Mouse (Mus musculus): ENCODE data around the gene Trabd2b. TPM values are rescaled to one million over a fixed set of nuclear protein-coding genes. Genes with fewer than 3 reads are reported as not detected.

The Trabd2b gene
- total RNA-seq, 1 experiment = 0.31 TPM

- no peak for TF ChIP-seq CHD2 (IDR thresholded peaks at IDR 0.05; ENCODE audit: low read depth, low read length)
- no peak for TF ChIP-seq ZNF384 (IDR thresholded peaks at IDR 0.05; ENCODE audit: low read depth, low read length)
- no peak for TF ChIP-seq ZC3H11A (IDR thresholded peaks at IDR 0.05; ENCODE audit: borderline replicate concordance, low read depth, low read length)
- TF ChIP-seq MAFK (IDR thresholded peaks at IDR 0.05; ENCODE audit: insufficient read depth, low read depth, low read length) = no peak
- no peak for TF ChIP-seq HCFC1 (IDR thresholded peaks at IDR 0.05; ENCODE audit: borderline replicate concordance, insufficient read depth, low read length)
- no peak overlapping the region for H3K4me3 ChIP-seq (ENCODE audit: insufficient read depth in 1 of 2, low read depth in 1 of 2, low read length in 2 of 2, poor library complexity in 1 of 2, severe bottlenecking in 1 of 2)
- H3K4me1 ChIP-seq (ENCODE audit: control insufficient read depth in 2 of 2, insufficient read depth in 2 of 2, low read length in 2 of 2, poor library complexity in 1 of 2) = no peaks in the 10 kb centered on the region
- no peak overlapping the region for H3K9ac ChIP-seq (ENCODE audit: insufficient read depth, low read depth, low read length, poor library complexity, severe bottlenecking)
- in situ Hi-C loops (cut with MboI; ENCODE audit: low sequenced_read_pairs in 2 of 2, unreplicated experiment in 2 of 2) = loop anchor here in 1 of 2 experiments (25.0 kb wide), 1 partner anchor 512 kb away; the partner anchor contains the start of gene Foxd2
- no peak overlapping the region for H3K27ac ChIP-seq (ENCODE audit: insufficient read depth, low read depth, low read length, poor library complexity, severe bottlenecking)
- DNase-seq (ENCODE audit: low read depth, low spot score) = no peak
- H3K36me3 ChIP-seq (ENCODE audit: control insufficient read depth, insufficient read depth, low read length, poor library complexity, severe bottlenecking) = no peaks in the 10 kb centered on the region
- no peaks in the 10 kb centered on the region for H3K9me3 ChIP-seq (ENCODE audit: control insufficient read depth, insufficient read depth, low read depth, low read length)
Observed at GRCm38 (mm10) chr4:114399821-114400220, 6.7 kb upstream of the Trabd2b start.

GRCm38 (mm10) chr4:114401993-114402731 is 4.4 kb upstream of the Trabd2b start:
- TF ChIP-seq ZC3H11A (IDR thresholded peaks at IDR 0.05; ENCODE audit: borderline replicate concordance, low read depth, low read length) = no peak
- TF ChIP-seq HCFC1 (IDR thresholded peaks at IDR 0.05; ENCODE audit: borderline replicate concordance, insufficient read depth, low read length) = no peak
- TF ChIP-seq MAFK (IDR thresholded peaks at IDR 0.05; ENCODE audit: insufficient read depth, low read depth, low read length) = no peak
- TF ChIP-seq ZNF384 (IDR thresholded peaks at IDR 0.05; ENCODE audit: low read depth, low read length) = no peak
- no peak for TF ChIP-seq CHD2 (IDR thresholded peaks at IDR 0.05; ENCODE audit: low read depth, low read length)
- Histone ChIP-seq H3K36me3 (ENCODE audit: control insufficient read depth, insufficient read depth, low read length, poor library complexity, severe bottlenecking) (no peaks in the 10 kb centered on the region), H3K9me3 (ENCODE audit: control insufficient read depth, insufficient read depth, low read depth, low read length) (no peaks in the 10 kb centered on the region), H3K4me3 (ENCODE audit: insufficient read depth in 1 of 2, low read depth in 1 of 2, low read length in 2 of 2, poor library complexity in 1 of 2, severe bottlenecking in 1 of 2) (no peak overlapping the region), H3K4me1 (ENCODE audit: control insufficient read depth in 2 of 2, insufficient read depth in 2 of 2, low read length in 2 of 2, poor library complexity in 1 of 2) (no peaks in the 10 kb centered on the region), H3K9ac (ENCODE audit: insufficient read depth, low read depth, low read length, poor library complexity, severe bottlenecking) (no peak overlapping the region), H3K27ac (ENCODE audit: insufficient read depth, low read depth, low read length, poor library complexity, severe bottlenecking) (no peak overlapping the region)
- in situ Hi-C loops (cut with MboI; ENCODE audit: low sequenced_read_pairs in 2 of 2, unreplicated experiment in 2 of 2) = loop anchor here in 1 of 2 experiments (25.0 kb wide), 1 partner anchor 510 kb away; the partner anchor contains the start of gene Foxd2
- no peak for DNase-seq (ENCODE audit: low read depth, low spot score)

GRCm38 (mm10) chr4:114405682-114406354 is 706 bp upstream of the Trabd2b start:
- H3K27ac ChIP-seq (ENCODE audit: insufficient read depth, low read depth, low read length, poor library complexity, severe bottlenecking) = no peak overlapping the region
- peak; percentile 82 for DNase-seq (ENCODE audit: low read depth, low spot score)
- in situ Hi-C loops (cut with MboI; ENCODE audit: low sequenced_read_pairs in 2 of 2, unreplicated experiment in 2 of 2) = loop anchor here in 1 of 2 experiments (25.0 kb wide), 1 partner anchor 506 kb away; the partner anchor contains the start of gene Foxd2
- H3K4me3 ChIP-seq (ENCODE audit: insufficient read depth in 1 of 2, low read depth in 1 of 2, low read length in 2 of 2, poor library complexity in 1 of 2, severe bottlenecking in 1 of 2) = peak overlapping the region; percentile 74 to 81
- no peaks in the 10 kb centered on the region for H3K36me3 ChIP-seq (ENCODE audit: control insufficient read depth, insufficient read depth, low read length, poor library complexity, severe bottlenecking)
- peak overlapping the region; percentile 71 for H3K9ac ChIP-seq (ENCODE audit: insufficient read depth, low read depth, low read length, poor library complexity, severe bottlenecking)
- H3K4me1 ChIP-seq (ENCODE audit: control insufficient read depth in 2 of 2, insufficient read depth in 2 of 2, low read length in 2 of 2, poor library complexity in 1 of 2) = no peaks in the 10 kb centered on the region
- no peaks in the 10 kb centered on the region for H3K9me3 ChIP-seq (ENCODE audit: control insufficient read depth, insufficient read depth, low read depth, low read length)
- TF ChIP-seq CHD2 (IDR thresholded peaks at IDR 0.05; ENCODE audit: low read depth, low read length) (no peak), ZNF384 (IDR thresholded peaks at IDR 0.05; ENCODE audit: low read depth, low read length) (no peak)

GRCm38 (mm10) chr4:114407516-114407915 is 992 bp downstream of the Trabd2b start:
- H3K36me3 ChIP-seq (ENCODE audit: control insufficient read depth, insufficient read depth, low read length, poor library complexity, severe bottlenecking) = no peaks in the 10 kb centered on the region
- no peaks in the 10 kb centered on the region for H3K9me3 ChIP-seq (ENCODE audit: control insufficient read depth, insufficient read depth, low read depth, low read length)
- no peak overlapping the region for H3K9ac ChIP-seq (ENCODE audit: insufficient read depth, low read depth, low read length, poor library complexity, severe bottlenecking)
- no peaks in the 10 kb centered on the region for H3K4me1 ChIP-seq (ENCODE audit: control insufficient read depth in 2 of 2, insufficient read depth in 2 of 2, low read length in 2 of 2, poor library complexity in 1 of 2)
- no peak for DNase-seq (ENCODE audit: low read depth, low spot score)
- H3K4me3 ChIP-seq (ENCODE audit: insufficient read depth in 1 of 2, low read depth in 1 of 2, low read length in 2 of 2, poor library complexity in 1 of 2, severe bottlenecking in 1 of 2) = no peak overlapping the region
- no peak overlapping the region for H3K27ac ChIP-seq (ENCODE audit: insufficient read depth, low read depth, low read length, poor library complexity, severe bottlenecking)
- TF ChIP-seq ZNF384 (IDR thresholded peaks at IDR 0.05; ENCODE audit: low read depth, low read length) (no peak), MAFK (IDR thresholded peaks at IDR 0.05; ENCODE audit: insufficient read depth, low read depth, low read length) (no peak), HCFC1 (IDR thresholded peaks at IDR 0.05; ENCODE audit: borderline replicate concordance, insufficient read depth, low read length) (no peak), CHD2 (IDR thresholded peaks at IDR 0.05; ENCODE audit: low read depth, low read length) (no peak), ZC3H11A (IDR thresholded peaks at IDR 0.05; ENCODE audit: borderline replicate concordance, low read depth, low read length) (no peak)
- in situ Hi-C loops (cut with MboI; ENCODE audit: low sequenced_read_pairs in 2 of 2, unreplicated experiment in 2 of 2) = loop anchor here in 1 of 2 experiments (25.0 kb wide), 1 partner anchor 505 kb away; the partner anchor contains the start of gene Foxd2

All from ES-E14 (cell line).